8 mouse cellular contexts compared by ENCODE assay signal in the genomic region with DNA sequence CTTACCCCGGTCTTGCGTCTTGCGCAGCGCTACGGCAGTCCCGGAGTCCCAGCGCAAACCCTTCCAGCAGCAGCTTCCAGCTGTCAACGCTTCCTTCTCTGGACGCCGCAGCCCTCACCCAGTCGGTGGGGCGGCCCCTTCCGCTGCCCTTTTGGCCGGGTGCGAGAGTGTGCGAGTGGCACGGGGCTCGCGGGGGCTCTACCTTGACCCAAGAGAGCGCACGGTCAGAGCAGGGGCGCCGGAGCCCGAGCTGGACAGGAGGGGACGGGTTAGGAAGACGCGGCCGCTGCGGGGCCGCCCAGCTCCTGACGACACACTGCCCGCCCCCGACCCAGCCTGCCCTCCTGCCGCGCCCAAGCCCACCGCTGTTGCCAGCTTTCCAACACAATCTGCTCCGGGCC. TPM values are rescaled to one million over a fixed set of nuclear protein-coding genes. Genes with fewer than 3 reads are reported as not detected.
DNase-seq lines count a peak whose midpoint lies in the region; ATAC-seq and TF ChIP-seq lines count a peak whose summit lies in the region.

No protein-coding gene starts in this region.

- peaks cover 53% of the 10 kb centered on the region for H3K4me1 ChIP-seq in G1E (ENCODE audit: insufficient read depth, low read depth, low read length)
- H3K4me1 ChIP-seq in forebrain, postnatal 0 days (ENCODE audit: insufficient read depth), result peaks cover 12% of the 10 kb centered on the region

- WGBS in forebrain, postnatal 0 days, result 5% methylated on average over 34 of the region's 37 CpGs

- peak overlapping the region; percentile 60 for H3K9ac ChIP-seq in forebrain, postnatal 0 days

- no peak for ATAC-seq in G1E (ENCODE audit: extremely low read depth, insufficient number of reproducible peaks, low FRiP score, poor library complexity, severe bottlenecking)
- ATAC-seq in forebrain, postnatal 0 days, result no peak
- peak; percentile 23 for ATAC-seq in megakaryocyte, adult 5-6 weeks (ENCODE audit: poor library complexity, severe bottlenecking)
- no peak for ATAC-seq in activated CD4-positive, CD25-positive, alpha-beta regulatory T cell, adult 4 months

- no peaks in the 10 kb centered on the region for H3K9me3 ChIP-seq in G1E (replicated peaks)
- no peaks in the 10 kb centered on the region for H3K9me3 ChIP-seq in forebrain, postnatal 0 days (ENCODE audit: low read length)

- peak overlapping the region; percentile 97 for H3K4me2 ChIP-seq in forebrain, postnatal 0 days (ENCODE audit: low read depth)

- peak overlapping the region; percentile 70 for H3K4me3 ChIP-seq in G1E (ENCODE audit: low read depth, low read length)
- H3K4me3 ChIP-seq in forebrain, postnatal 0 days (ENCODE audit: low read depth, low read length), result peak overlapping the region; percentile 54

- intact Hi-C loops in left cerebral cortex, postnatal 10 days (cut with DNase I), result loop anchor here (5.0 to 10.0 kb wide), 3 partner anchors 36 to 231 kb away; a partner anchor contains a TSS

- no peak for TF ChIP-seq CTCF in G1E (IDR thresholded peaks at IDR 0.05; ENCODE audit: low read depth, low read length)
- TF ChIP-seq CTCF in forebrain, postnatal 0 days (IDR thresholded peaks at IDR 0.05; ENCODE audit: low read depth), result no peak

- no peak for DNase-seq in G1E (ENCODE audit: low spot score)
- peak; percentile 30 for DNase-seq in cerebellum, adult 11 months
- peak; percentile 27 for DNase-seq in forebrain, postnatal 0 days
- peak; percentile 70 for DNase-seq in heart, postnatal 4 days
- peak; percentile 23 to 66 for DNase-seq in left cerebral cortex, postnatal 10 days (ENCODE audit: extremely low spot score in 1 of 2, low spot score in 2 of 2)
- peak; percentile 41 for DNase-seq in right cerebral cortex, postnatal 25 days

- H3K27ac ChIP-seq in forebrain, postnatal 0 days (ENCODE audit: low read depth, low read length), result no peak overlapping the region

- no peaks in the 10 kb centered on the region for H3K36me3 ChIP-seq in G1E (replicated peaks)
- H3K36me3 ChIP-seq in forebrain, postnatal 0 days (ENCODE audit: insufficient read depth), result no peaks in the 10 kb centered on the region

- H3K27me3 ChIP-seq in G1E (ENCODE audit: insufficient read depth, low read length), result peaks cover 6% of the 10 kb centered on the region
- H3K27me3 ChIP-seq in forebrain, postnatal 0 days (ENCODE audit: insufficient read depth, low read length), result peaks cover 15% of the 10 kb centered on the region; the same call in 1 of the 2 replicates

RNA-seq across cellular contexts. Expression of a gene that starts 0.9 kb away (rescaled TPM):
- total RNA-seq in G1E (2014; fragmentation: Nextera tagmentation), result 6.8 and 8.4 TPM in 2 replicates
- 3.3 TPM in 2 replicates for total RNA-seq in G1E (2017)
- 0.19 and 0.50 TPM in 2 replicates for polyA plus RNA-seq in G1E (2012)
- 5.6 and 7.2 TPM in 2 replicates for total RNA-seq in forebrain, postnatal 0 days (2014; rRNA removed)
- polyA plus RNA-seq in forebrain, postnatal 0 days (2015; fragmentation: Nextera tagmentation; extraction: Ambion mirVana), result 4.3 and 4.8 TPM in 2 replicates
- total RNA-seq in heart, postnatal 4 days (2021), result 1 to 10 TPM; 5.3 to 6.5 TPM
- total RNA-seq in left cerebral cortex, postnatal 10 days (2021), result 1 to 10 TPM; 5.7 to 5.8 TPM
- total RNA-seq in megakaryocyte, adult 5-6 weeks (2015), result 35.0 and 37.6 TPM in 2 replicates
- 31.5 and 32.6 TPM in 2 replicates for total RNA-seq in megakaryocyte, adult 5-6 weeks (2017)
- polyA plus RNA-seq in activated CD4-positive, CD25-positive, alpha-beta regulatory T cell, adult 4 months (2017; shearing (Covaris generic)), result 100 to 1,000 TPM; 269 to 295 TPM

RNA-seq across cellular contexts. Expression of a gene that starts 3.9 kb away (rescaled TPM):
- 78.7 and 93.7 TPM in 2 replicates for total RNA-seq in G1E (2014; fragmentation: Nextera tagmentation)
- 44.3 and 47.3 TPM in 2 replicates for total RNA-seq in G1E (2017)
- 144 and 169 TPM in 2 replicates for polyA plus RNA-seq in G1E (2012)
- total RNA-seq in forebrain, postnatal 0 days (2014; rRNA removed), result 67.7 and 68.4 TPM in 2 replicates
- 51.6 and 61.2 TPM in 2 replicates for polyA plus RNA-seq in forebrain, postnatal 0 days (2015; fragmentation: Nextera tagmentation; extraction: Ambion mirVana)
- total RNA-seq in heart, postnatal 4 days (2021), result 10 to 100 TPM; 20.3 to 21.9 TPM
- 10 to 100 TPM; 34.3 to 34.6 TPM for total RNA-seq in left cerebral cortex, postnatal 10 days (2021)
- total RNA-seq in megakaryocyte, adult 5-6 weeks (2015), result 22.0 and 25.0 TPM in 2 replicates
- total RNA-seq in megakaryocyte, adult 5-6 weeks (2017), result 37.1 and 43.4 TPM in 2 replicates
- polyA plus RNA-seq in activated CD4-positive, CD25-positive, alpha-beta regulatory T cell, adult 4 months (2017; shearing (Covaris generic)), result 10 to 100 TPM; 64.1 to 79.7 TPM

RNA-seq across cellular contexts. Expression of a gene that starts 39.0 kb away (rescaled TPM):
- 108 and 117 TPM in 2 replicates for total RNA-seq in G1E (2014; fragmentation: Nextera tagmentation)
- 109 and 113 TPM in 2 replicates for total RNA-seq in G1E (2017)
- polyA plus RNA-seq in G1E (2012), result 34.7 and 36.3 TPM in 2 replicates
- 8.5 and 10.0 TPM in 2 replicates for total RNA-seq in forebrain, postnatal 0 days (2014; rRNA removed)
- polyA plus RNA-seq in forebrain, postnatal 0 days (2015; fragmentation: Nextera tagmentation; extraction: Ambion mirVana), result 9.9 and 10.3 TPM in 2 replicates
- total RNA-seq in heart, postnatal 4 days (2021), result 10 to 100 TPM; 59.2 to 63.1 TPM
- total RNA-seq in left cerebral cortex, postnatal 10 days (2021), result 1 to 10 TPM; 4.3 to 4.7 TPM
- 85.3 and 89.5 TPM in 2 replicates for total RNA-seq in megakaryocyte, adult 5-6 weeks (2015)
- 63.4 and 70.7 TPM in 2 replicates for total RNA-seq in megakaryocyte, adult 5-6 weeks (2017)
- 10 to 100 TPM; 24.0 to 29.2 TPM for polyA plus RNA-seq in activated CD4-positive, CD25-positive, alpha-beta regulatory T cell, adult 4 months (2017; shearing (Covaris generic))

RNA-seq across cellular contexts. Expression of a gene that starts 39.8 kb away (rescaled TPM):
- total RNA-seq in G1E (2014; fragmentation: Nextera tagmentation) (0.58 and 2.4 TPM in 2 replicates), G1E (2017) (0.76 and 1.0 TPM in 2 replicates)
- 0.05 and 0.06 TPM in 2 replicates for polyA plus RNA-seq in G1E (2012)
- total RNA-seq in forebrain, postnatal 0 days (2014; rRNA removed), result 0.85 and 1.2 TPM in 2 replicates
- polyA plus RNA-seq in forebrain, postnatal 0 days (2015; fragmentation: Nextera tagmentation; extraction: Ambion mirVana), result 0.67 and 0.86 TPM in 2 replicates
- total RNA-seq in heart, postnatal 4 days (2021), result 1 to 10 TPM; 1.3 to 1.8 TPM
- total RNA-seq in left cerebral cortex, postnatal 10 days (2021), result under 1 TPM; 0.51 to 0.63 TPM
- 0.16 and 0.57 TPM in 2 replicates for total RNA-seq in megakaryocyte, adult 5-6 weeks (2015)
- total RNA-seq in megakaryocyte, adult 5-6 weeks (2017), result 0.07 and 0.73 TPM in 2 replicates
- 1 to 10 TPM; 2.6 to 5.7 TPM for polyA plus RNA-seq in activated CD4-positive, CD25-positive, alpha-beta regulatory T cell, adult 4 months (2017; shearing (Covaris generic))

RNA-seq across cellular contexts. Expression of a gene that starts 46.9 kb away (rescaled TPM):
- total RNA-seq in G1E (2014; fragmentation: Nextera tagmentation) (0.44 TPM in 1 of 2 replicates, not detected in the other), G1E (2017) (0.11 and 0.12 TPM in 2 replicates)
- polyA plus RNA-seq in G1E (2012), result 0.02 and 0.03 TPM in 2 replicates
- total RNA-seq in forebrain, postnatal 0 days (2014; rRNA removed), result 0.57 and 0.69 TPM in 2 replicates
- polyA plus RNA-seq in forebrain, postnatal 0 days (2015; fragmentation: Nextera tagmentation; extraction: Ambion mirVana), result 0.33 and 0.36 TPM in 2 replicates
- 1 to 10 TPM; 2.3 to 2.9 TPM for total RNA-seq in heart, postnatal 4 days (2021)
- under 1 TPM; 0.49 to 0.59 TPM for total RNA-seq in left cerebral cortex, postnatal 10 days (2021)
- total RNA-seq in megakaryocyte, adult 5-6 weeks (2015), result 4.4 and 4.5 TPM in 2 replicates
- total RNA-seq in megakaryocyte, adult 5-6 weeks (2017), result 10.9 and 12.7 TPM in 2 replicates
- polyA plus RNA-seq in activated CD4-positive, CD25-positive, alpha-beta regulatory T cell, adult 4 months (2017; shearing (Covaris generic)), result not detected
